Mouse (Mus musculus): ENCODE measurements at regions not wholly inside any gene's neighbourhood (a gene's known extent, or its start where the extent isn't known, plus 50 kb on each side); places are given as distances from the start of the nearest gene placed in this dataset.
"Not testable (repeated sequence)": the region's sequence is repeated elsewhere in the genome, so short reads cannot be mapped to it uniquely, and the experiment has no call there.

- H3K27ac ChIP-seq (ENCODE audit: insufficient read depth, low read depth, low read length); H3K4me1 ChIP-seq (ENCODE audit: control insufficient read depth, insufficient read depth, low read length): not testable (repeated sequence)
- 37% methylated on average over 21 of the region's 27 CpGs for WGBS
- H3K4me3 ChIP-seq (ENCODE audit: insufficient read depth, low read depth, low read length) = peak overlapping the region; percentile 18; the same call in 1 of the 2 replicates
These were observed 69.0 kb downstream of the Pgr15l start for GRCm38 (mm10) chrX:97141170-97142085.

- no peaks in the 10 kb centered on the region for H3K4me1 ChIP-seq (ENCODE audit: control insufficient read depth, insufficient read depth, low read length)
- peak overlapping the region; percentile 36 for H3K4me3 ChIP-seq (ENCODE audit: insufficient read depth, low read depth, low read length)
- no peak overlapping the region for H3K27ac ChIP-seq (ENCODE audit: insufficient read depth, low read depth, low read length)
- TF ChIP-seq POLR2A (IDR thresholded peaks at IDR 0.05; ENCODE audit: insufficient read depth, low read depth, low read length) = no peak
- no peak for TF ChIP-seq CTCF (IDR thresholded peaks at IDR 0.05; ENCODE audit: insufficient read depth, low read depth, low read length)
These were observed 69.8 kb downstream of the Pgr15l start for GRCm38 (mm10) chrX:97142237-97142636.

- H3K4me1 ChIP-seq (ENCODE audit: control insufficient read depth, insufficient read depth, low read length) = no peaks in the 10 kb centered on the region
- H3K27ac ChIP-seq (ENCODE audit: insufficient read depth, low read depth, low read length) = no peak overlapping the region
- TF ChIP-seq POLR2A (IDR thresholded peaks at IDR 0.05; ENCODE audit: insufficient read depth, low read depth, low read length) = no peak
- no peak for TF ChIP-seq CTCF (IDR thresholded peaks at IDR 0.05; ENCODE audit: insufficient read depth, low read depth, low read length)
- no peak overlapping the region for H3K4me3 ChIP-seq (ENCODE audit: insufficient read depth, low read depth, low read length)
- 92% methylated on average over 2 of the region's 2 CpGs for WGBS
These were observed 83.8 kb downstream of the Pgr15l start for GRCm38 (mm10) chrX:97156155-97156554.
